Mouse (Mus musculus): Measurements from ENCODE around the gene Fam240a.

DNA sequence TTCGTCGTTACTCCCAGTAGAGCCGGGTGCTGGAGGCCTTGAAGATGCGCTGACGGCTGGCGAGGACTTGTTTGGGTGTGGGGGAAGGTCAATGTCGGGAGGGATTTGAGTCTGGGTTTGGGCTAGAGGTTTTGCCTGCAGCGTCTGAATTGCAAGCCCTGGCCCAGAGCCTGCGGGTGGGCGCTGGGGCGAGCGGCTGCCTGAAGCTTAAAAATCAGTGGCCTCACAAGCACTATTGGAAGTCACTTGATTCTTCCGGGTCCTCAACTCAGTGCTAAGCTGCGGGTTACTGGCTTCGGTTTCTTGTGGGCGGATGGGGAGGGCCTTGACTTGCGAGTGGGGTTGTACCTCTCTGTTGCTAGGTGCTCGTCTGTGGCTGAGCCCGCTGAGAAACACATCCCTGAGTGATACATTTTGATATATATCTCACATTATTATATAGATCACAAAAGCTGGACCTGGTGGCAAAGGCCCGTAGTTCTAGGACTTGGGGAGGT, 29.9 kb upstream of the Fam240a start:
- TF ChIP-seq CTCF (IDR thresholded peaks at IDR 0.05; ENCODE audit: borderline replicate concordance, insufficient read depth, low read length) (no peak), POLR2A (IDR thresholded peaks at IDR 0.05; ENCODE audit: low read depth, low read length) (no peak)

Measured in embryonic fibroblast, embryonic 13.5 days (primary cell).